Comparison of ENCODE assay signal across 26 mouse cellular contexts in genomic region chr1:189039348-189039747, GRCm38 (mm10). TPM values are rescaled to one million over a fixed set of nuclear protein-coding genes. Genes with fewer than 3 reads are reported as not detected.
A peak's percentile ranks its signal among the peaks of the same experiment; 100 is the strongest.
DNase-seq lines count a peak whose midpoint lies in the region; ATAC-seq lines count a peak whose summit lies in the region.
"Had no signal": no experiment of that assay in that cellular context is flagged by ENCODE, and none has a peak within 500 bp of the region (broad histone marks: within the 10 kb centered on the region; RNA-seq: fewer than 3 reads in every experiment).

No protein-coding gene starts in this region.

- H3K27me3 ChIP-seq in heart, embryonic 10.5 days (ENCODE audit: insufficient read depth, poor library complexity, severe bottlenecking), result no peaks in the 10 kb centered on the region
- no peaks in the 10 kb centered on the region for H3K27me3 ChIP-seq in hindbrain, embryonic 13.5 days
- H3K27me3 ChIP-seq: hindbrain, embryonic 12.5 days; limb, embryonic 13.5 days; liver, embryonic 12.5 days had no signal

- H3K4me1 ChIP-seq in heart, embryonic 10.5 days, result no peaks in the 10 kb centered on the region
- H3K4me1 ChIP-seq in hindbrain, embryonic 13.5 days (replicated peaks), result no peaks in the 10 kb centered on the region
- H3K4me1 ChIP-seq: embryonic facial prominence, embryonic 10.5 days; hindbrain, embryonic 12.5 days; limb, embryonic 13.5 days; liver, embryonic 12.5 days had no signal

- no peaks in the 10 kb centered on the region for H3K36me3 ChIP-seq in heart, embryonic 10.5 days
- no peaks in the 10 kb centered on the region for H3K36me3 ChIP-seq in hindbrain, embryonic 13.5 days
- H3K36me3 ChIP-seq: embryonic facial prominence, embryonic 10.5 days; hindbrain, embryonic 12.5 days; limb, embryonic 13.5 days; liver, embryonic 12.5 days had no signal

- H3K9ac ChIP-seq in hindbrain, embryonic 13.5 days, result no peak overlapping the region
- H3K9ac ChIP-seq: forebrain, postnatal 0 days; hindbrain, embryonic 12.5 days; limb, embryonic 13.5 days; liver, embryonic 12.5 days had no signal

- no peaks in the 10 kb centered on the region for H3K9me3 ChIP-seq in heart, embryonic 10.5 days
- H3K9me3 ChIP-seq in hindbrain, embryonic 13.5 days, result no peaks in the 10 kb centered on the region
- H3K9me3 ChIP-seq: embryonic facial prominence, embryonic 10.5 days; hindbrain, embryonic 12.5 days; limb, embryonic 13.5 days; liver, embryonic 12.5 days had no signal

- intact Hi-C loops in heart, postnatal 25 days (cut with DNase I), result no loop called here
- intact Hi-C loops in left cerebral cortex, postnatal 14 days (cut with DNase I), result no loop called here

- no peak overlapping the region for H3K27ac ChIP-seq in heart, embryonic 10.5 days
- no peak overlapping the region for H3K27ac ChIP-seq in hindbrain, embryonic 13.5 days
- H3K27ac ChIP-seq: embryonic facial prominence, embryonic 10.5 days; hindbrain, embryonic 12.5 days; kidney, postnatal 0 days; limb, embryonic 13.5 days; liver, embryonic 12.5 days had no signal

- no peak overlapping the region for H3K4me3 ChIP-seq in heart, embryonic 10.5 days
- H3K4me3 ChIP-seq in hindbrain, embryonic 13.5 days, result no peak overlapping the region
- H3K4me3 ChIP-seq: embryonic facial prominence, embryonic 10.5 days; hindbrain, embryonic 12.5 days; limb, embryonic 13.5 days; liver, embryonic 12.5 days had no signal

- DNase-seq in heart, embryonic 10.5 days (ENCODE audit: low spot score), result peak; percentile 43
- DNase-seq in heart, postnatal 25 days (ENCODE audit: low spot score), result no peak
- DNase-seq in frontal cortex, adult 2 months (ENCODE audit: extremely low spot score in 1 of 2, low spot score in 1 of 2), result peak; percentile 73 to 88
- peak; percentile 61 to 62 for DNase-seq in left cerebral cortex, postnatal 14 days (ENCODE audit: low spot score in 2 of 2)
- peak; percentile 63 for DNase-seq in right cerebral cortex, postnatal 25 days
- DNase-seq in lung, postnatal 14 days, result no peak
- no peak for DNase-seq in kidney, adult 9 months
- DNase-seq: adrenal gland, adult 8-10 months; cerebellum, adult 8-10 months; cerebellum, postnatal 36 days; forebrain, postnatal 0 days; gastrocnemius, postnatal 10 days; kidney, adult 18-20 months; lung, adult 18-20 months; lung, postnatal 10 days; thymus, adult 2 months; thymus, postnatal 4 days had no signal

- 86% methylated on average over 5 of the region's 5 CpGs for WGBS in heart, embryonic 10.5 days
- WGBS in hindbrain, embryonic 13.5 days, result 96% methylated on average over 5 of the region's 5 CpGs

- ATAC-seq in hindbrain, embryonic 13.5 days (ENCODE audit: low FRiP score), result no peak
- ATAC-seq: activated CD4-positive, CD25-positive, alpha-beta regulatory T cell, adult 4 months; forebrain, postnatal 0 days; liver, embryonic 12.5 days had no signal

- H3K4me2 ChIP-seq in hindbrain, embryonic 13.5 days, result no peak overlapping the region
- H3K4me2 ChIP-seq: heart, embryonic 11.5 days; hindbrain, embryonic 12.5 days; limb, embryonic 13.5 days; liver, embryonic 12.5 days; midbrain, embryonic 11.5 days had no signal

RNA-seq across cellular contexts. Expression of gene Kctd3, which starts 31.7 kb away (rescaled TPM):
- polyA plus RNA-seq in heart, embryonic 10.5 days (2016; fragmentation: Nextera tagmentation; extraction: Ambion mirVana), result 20.4 and 30.5 TPM in 2 replicates
- 10 to 100 TPM; 24.8 to 30.8 TPM for total RNA-seq in heart, postnatal 25 days (2021)
- polyA plus RNA-seq in frontal cortex, adult 2 months (2012; rRNA removed), result 76.9 and 82.6 TPM in 2 replicates
- total RNA-seq in left cerebral cortex, postnatal 14 days (2021), result 100 to 1,000 TPM; 110 to 113 TPM
- 34.4 and 36.2 TPM in 2 replicates for polyA plus RNA-seq in hindbrain, embryonic 13.5 days (2015; fragmentation: Nextera tagmentation; extraction: Ambion mirVana)

Comparison
In these comparisons a context has a peak if more than half of its experiments do, and no peak if none do; other contexts are left out.
1. DNase-seq: peak in heart, embryonic 10.5 days (single experiment), frontal cortex, adult 2 months (2 of 2), left cerebral cortex, postnatal 14 days (2 of 2) and right cerebral cortex, postnatal 25 days (single experiment); none in heart, postnatal 25 days (single experiment), lung, postnatal 14 days (single experiment) and kidney, adult 9 months (single experiment).